Mouse (Mus musculus) midbrain, embryonic 11.5 days (tissue): ENCODE measurements at regions not wholly inside any gene's neighbourhood (a gene's known extent, or its start where the extent isn't known, plus 50 kb on each side); places are given as distances from the start of the nearest gene placed in this dataset.

Experiments
- ATAC-seq: fragments of 200-750 bp; cut with Nextera tagmentation; 2 replicates; pipeline ENCODE4 v1.8.0; 2017; ENCODE audit warnings: moderate TSS enrichment, moderate library complexity; ENCODE audit not compliant: low FRiP score
- DNase-seq: peaks from one replicate; pipeline ENCODE4 v3.0.0; 2015; ENCODE audit warnings: low spot score; ENCODE audit errors: missing footprints
- H3K27ac ChIP-seq: fragments of 300-500 bp; sonication (generic); 2 replicates; pipeline ENCODE4 v1.5.1; 2014; ENCODE audit warnings: low read depth, low read length
- H3K27me3 ChIP-seq: fragments of 300-500 bp; sonication (generic); 2 replicates; pipeline ENCODE4 v1.6.1; 2014; ENCODE audit warnings: mild to moderate bottlenecking, low read length, moderate library complexity, mixed read lengths; ENCODE audit not compliant: control insufficient read depth, insufficient read depth
- H3K36me3 ChIP-seq: fragments of 300-500 bp; sonication (generic); 2 replicates; pipeline ENCODE4 v1.6.1; 2014; ENCODE audit warnings: mild to moderate bottlenecking, low read length, moderate library complexity, mixed read lengths; ENCODE audit not compliant: control insufficient read depth, insufficient read depth
- H3K4me1 ChIP-seq: fragments of 300-500 bp; sonication (generic); 2 replicates; pipeline ENCODE4 v1.6.1; 2014; ENCODE audit warnings: low read length; ENCODE audit not compliant: control insufficient read depth, insufficient read depth
- H3K4me2 ChIP-seq: fragments of 300-500 bp; sonication (generic); 2 replicates; pipeline ENCODE4 v1.6.1; 2014; ENCODE audit warnings: mild to moderate bottlenecking, moderate library complexity
- H3K4me3 ChIP-seq: fragments of 300-500 bp; sonication (generic); 2 replicates; pipeline ENCODE4 v1.5.1; 2014; ENCODE audit warnings: low read depth, low read length
- H3K9ac ChIP-seq: fragments of 300-500 bp; sonication (generic); 2 replicates; pipeline ENCODE4 v1.6.1; 2014; ENCODE audit warnings: low read length
- H3K9me3 ChIP-seq: fragments of 300-500 bp; sonication (generic); 2 replicates; pipeline ENCODE4 v1.6.1; 2016; ENCODE audit warnings: low read length; ENCODE audit not compliant: control insufficient read depth
- WGBS: fragments of 180-500 bp; shearing (Covaris S2); extraction: QIAGEN DNeasy Blood & Tissue Kit; methylation state at CpG from one replicate; pipeline ENCODE4 v1.1.7; 2014; 5-methylcytosine and 5-hydroxymethylcytosine counted together

- H3K27ac ChIP-seq: peak overlapping the region; percentile 22; the same call in 1 of the 2 replicates
- ATAC-seq (peak; percentile 69), DNase-seq (peak; percentile 92)
- 25% methylated on average over 7 of the region's 7 CpGs for whole genome bisulfite sequencing
- no peak overlapping the region for H3K4me2 ChIP-seq
- H3K4me1 ChIP-seq: peaks cover 3% of the 10 kb centered on the region
- no peaks in the 10 kb centered on the region for H3K27me3 ChIP-seq
- no peaks in the 10 kb centered on the region for H3K9me3 ChIP-seq
- H3K36me3 ChIP-seq: no peaks in the 10 kb centered on the region
- no peak overlapping the region for H3K4me3 ChIP-seq
- no peak overlapping the region for H3K9ac ChIP-seq
Measured at GRCm38 (mm10) chr10:91241611-91242005, 60.5 kb upstream of the Tmpo start.

- 52% methylated on average over 10 of the region's 10 CpGs for WGBS
- DNase-seq: no peak
Measured at GRCm38 (mm10) chr10:91240856-91241610, 59.9 kb upstream of the Tmpo start.

GRCm38 (mm10) chr10:91240320-91240719 is 59.2 kb upstream of the Tmpo start:
- Histone ChIP-seq H3K9ac (no peak overlapping the region), H3K27ac (no peak overlapping the region), H3K4me3 (no peak overlapping the region), H3K9me3 (no peaks in the 10 kb centered on the region), H3K4me2 (no peak overlapping the region), H3K4me1 (peaks cover 3% of the 10 kb centered on the region), H3K36me3 (no peaks in the 10 kb centered on the region), H3K27me3 (no peaks in the 10 kb centered on the region)
- no peak for DNase-seq
- no peak for ATAC-seq
- 75% methylated on average over 7 of the region's 7 CpGs for WGBS

More at GRCm38 (mm10) chr10:91240856-91241610, 59.9 kb upstream of the Tmpo start:
- H3K9ac ChIP-seq: no peak overlapping the region
- no peak overlapping the region for H3K4me2 ChIP-seq
- H3K27ac ChIP-seq: peak overlapping the region; percentile 22; the same call in 1 of the 2 replicates
- H3K4me1 ChIP-seq: peaks cover 3% of the 10 kb centered on the region
- 0 out of 2 replicates have a peak, but pooled peaks have one; percentile 16 for ATAC-seq
- no peaks in the 10 kb centered on the region for H3K9me3 ChIP-seq
- no peaks in the 10 kb centered on the region for H3K27me3 ChIP-seq
- no peak overlapping the region for H3K4me3 ChIP-seq
- H3K36me3 ChIP-seq: no peaks in the 10 kb centered on the region

GRCm38 (mm10) chr10:91236844-91237243 is 55.7 kb upstream of the Tmpo start:
- Histone ChIP-seq H3K4me3 (no peak overlapping the region), H3K9me3 (no peaks in the 10 kb centered on the region), H3K27me3 (no peaks in the 10 kb centered on the region), H3K9ac (no peak overlapping the region), H3K4me2 (no peak overlapping the region), H3K27ac (no peak overlapping the region), H3K4me1 (peaks cover 2% of the 10 kb centered on the region), H3K36me3 (no peaks in the 10 kb centered on the region)
- WGBS: 30% methylated on average over 7 of the region's 7 CpGs
- peak; percentile 84 for DNase-seq
- ATAC-seq: no peak

- Histone ChIP-seq H3K9me3 (no peaks in the 10 kb centered on the region), H3K4me2 (no peak overlapping the region), H3K36me3 (no peaks in the 10 kb centered on the region), H3K4me3 (no peak overlapping the region), H3K4me1 (no peaks in the 10 kb centered on the region; the same call in 1 of the 2 replicates), H3K27me3 (no peaks in the 10 kb centered on the region), H3K27ac (no peak overlapping the region), H3K9ac (no peak overlapping the region)
- no peak for DNase-seq
- WGBS: 94% methylated on average over 3 of the region's 3 CpGs
- ATAC-seq: no peak
Measured at GRCm38 (mm10) chr10:91234709-91235108, 53.6 kb upstream of the Tmpo start.
